ENCODE assay signal across 10 mouse cellular contexts in genomic region chr17:84114279-84114994, GRCm38 (mm10).
DNase-seq lines count a peak whose midpoint lies in the region; ATAC-seq and TF ChIP-seq lines count a peak whose summit lies in the region.
"Had no signal": no experiment of that assay in that cellular context is flagged by ENCODE, and none has a peak within 500 bp of the region (broad histone marks: within the 10 kb centered on the region; RNA-seq: fewer than 3 reads in every experiment).

No protein-coding gene starts in this region.

- no peak overlapping the region for H3K4me2 ChIP-seq in heart, postnatal 0 days (ENCODE audit: low read depth, low read length)
- H3K4me2 ChIP-seq in intestine, embryonic 16.5 days (ENCODE audit: low read depth, low read length), result no peak overlapping the region
- H3K4me2 ChIP-seq in stomach, embryonic 16.5 days (ENCODE audit: low read depth, low read length), result no peak overlapping the region
- H3K4me2 ChIP-seq: midbrain, embryonic 13.5 days had no signal

- H3K27ac ChIP-seq in heart, postnatal 0 days (ENCODE audit: low read depth), result peak overlapping the region; percentile 20; the same call in 1 of the 2 replicates
- H3K27ac ChIP-seq in spleen, adult 2 months (ENCODE audit: insufficient read depth, low read length), result peak overlapping the region; percentile 97
- 0 out of 2 replicates have a peak overlapping the region, but pooled peaks have one; percentile 3 for H3K27ac ChIP-seq in intestine, embryonic 16.5 days (ENCODE audit: low read length)
- H3K27ac ChIP-seq in stomach, embryonic 16.5 days (ENCODE audit: low read length), result no peak overlapping the region
- H3K27ac ChIP-seq: midbrain, embryonic 13.5 days had no signal

- no peak overlapping the region for H3K4me3 ChIP-seq in heart, postnatal 0 days (ENCODE audit: low read depth, low read length)
- no peak overlapping the region for H3K4me3 ChIP-seq in spleen, adult 2 months (ENCODE audit: extremely low read depth, insufficient read depth, insufficient read length)
- H3K4me3 ChIP-seq in intestine, embryonic 16.5 days (ENCODE audit: low read length), result no peak overlapping the region
- H3K4me3 ChIP-seq in stomach, embryonic 16.5 days (replicated peaks; ENCODE audit: low read length), result no peak overlapping the region
- H3K4me3 ChIP-seq: erythroblast, embryonic 14.5 days; midbrain, embryonic 13.5 days had no signal

- H3K36me3 ChIP-seq in heart, postnatal 0 days (replicated peaks; ENCODE audit: control insufficient read depth, insufficient read depth, low read length), result no peaks in the 10 kb centered on the region
- H3K36me3 ChIP-seq in spleen, adult 2 months (ENCODE audit: control insufficient read depth, insufficient read depth, low read length), result no peaks in the 10 kb centered on the region
- H3K36me3 ChIP-seq in intestine, embryonic 16.5 days (ENCODE audit: control insufficient read depth, insufficient read depth, low read length), result no peaks in the 10 kb centered on the region
- H3K36me3 ChIP-seq in stomach, embryonic 16.5 days (ENCODE audit: control insufficient read depth, insufficient read depth, low read length), result no peaks in the 10 kb centered on the region
- H3K36me3 ChIP-seq: midbrain, embryonic 13.5 days had no signal

- 66% methylated on average over 9 of the region's 9 CpGs for WGBS in heart, postnatal 0 days
- WGBS in spleen, adult 2 months, result 41% methylated on average over 9 of the region's 9 CpGs
- WGBS in intestine, embryonic 16.5 days, result 63% methylated on average over 9 of the region's 9 CpGs
- WGBS in stomach, embryonic 16.5 days, result 70% methylated on average over 9 of the region's 9 CpGs

- H3K4me1 ChIP-seq in heart, postnatal 0 days (ENCODE audit: control insufficient read depth, insufficient read depth), result peaks cover 15% of the 10 kb centered on the region
- peaks cover 48% of the 10 kb centered on the region for H3K4me1 ChIP-seq in spleen, adult 2 months (ENCODE audit: control insufficient read depth, insufficient read depth, insufficient read length)
- peaks cover 32% of the 10 kb centered on the region for H3K4me1 ChIP-seq in intestine, embryonic 16.5 days (ENCODE audit: control insufficient read depth, insufficient read depth, low read length)
- peaks cover 29% of the 10 kb centered on the region for H3K4me1 ChIP-seq in stomach, embryonic 16.5 days (ENCODE audit: control insufficient read depth, insufficient read depth, low read length)

- no peak overlapping the region for H3K9ac ChIP-seq in heart, postnatal 0 days (replicated peaks; ENCODE audit: low read depth, low read length)
- peak overlapping the region; percentile 34 for H3K9ac ChIP-seq in intestine, embryonic 16.5 days (ENCODE audit: low read depth, low read length)
- H3K9ac ChIP-seq in stomach, embryonic 16.5 days (ENCODE audit: low read length), result peak overlapping the region; percentile 63
- H3K9ac ChIP-seq: midbrain, embryonic 13.5 days had no signal

- no peak for TF ChIP-seq EP300 in heart, postnatal 0 days (IDR thresholded peaks at IDR 0.05; ENCODE audit: low read depth)

- TF ChIP-seq CTCF in heart, postnatal 0 days (IDR thresholded peaks at IDR 0.05; ENCODE audit: low read depth), result no peak
- no peak for TF ChIP-seq CTCF in spleen, adult 2 months (IDR thresholded peaks at IDR 0.05; ENCODE audit: extremely low read depth, insufficient read depth, insufficient read length, insufficient replicate concordance)

- ATAC-seq in heart, postnatal 0 days (ENCODE audit: insufficient read depth, low read depth), result no peak
- peak; percentile 17 for ATAC-seq in intestine, embryonic 16.5 days
- ATAC-seq in stomach, embryonic 16.5 days (ENCODE audit: insufficient read depth, low FRiP score), result no peak

- H3K27me3 ChIP-seq in heart, postnatal 0 days (ENCODE audit: control insufficient read depth, insufficient read depth, low read length), result no peaks in the 10 kb centered on the region
- H3K27me3 ChIP-seq in spleen, adult 2 months (ENCODE audit: control insufficient read depth, insufficient read depth, low read length), result no peaks in the 10 kb centered on the region
- no peaks in the 10 kb centered on the region for H3K27me3 ChIP-seq in intestine, embryonic 16.5 days (replicated peaks; ENCODE audit: control insufficient read depth, insufficient read depth, low read length)
- no peaks in the 10 kb centered on the region for H3K27me3 ChIP-seq in stomach, embryonic 16.5 days (ENCODE audit: control insufficient read depth, insufficient read depth, low read length)
- H3K27me3 ChIP-seq: midbrain, embryonic 13.5 days had no signal

- no peak for TF ChIP-seq POLR2A in spleen, adult 2 months (IDR thresholded peaks at IDR 0.05; ENCODE audit: low read depth, low read length)

- H3K9me3 ChIP-seq in heart, postnatal 0 days (replicated peaks; ENCODE audit: control insufficient read depth, low read length), result no peaks in the 10 kb centered on the region
- no peaks in the 10 kb centered on the region for H3K9me3 ChIP-seq in intestine, embryonic 16.5 days (ENCODE audit: control insufficient read depth, low read length)
- no peaks in the 10 kb centered on the region for H3K9me3 ChIP-seq in stomach, embryonic 16.5 days (replicated peaks; ENCODE audit: control insufficient read depth, low read length)
- H3K9me3 ChIP-seq: midbrain, embryonic 13.5 days had no signal

- DNase-seq in heart, postnatal 0 days (ENCODE audit: low spot score), result no peak
- DNase-seq in heart, adult 11 months, result no peak
- no peak for DNase-seq in spleen, adult 2 months (ENCODE audit: low read depth in 1 of 2, low spot score in 2 of 2)
- DNase-seq in spleen, postnatal 14 days (ENCODE audit: low spot score in 2 of 2), result no peak
- no peak for DNase-seq in layer of hippocampus, postnatal 10 days (ENCODE audit: low spot score in 2 of 2)
- no peak for DNase-seq in thymus, postnatal 36 days
